Mouse (Mus musculus) heart, postnatal 0 days (tissue): ENCODE measurements around the gene AY358078. TPM values are rescaled to one million over a fixed set of nuclear protein-coding genes. Genes with fewer than 3 reads are reported as not detected.
"Not testable (repeated sequence)": the region's sequence is repeated elsewhere in the genome, so short reads cannot be mapped to it uniquely, and the experiment has no call there.

ENCODE experiments used
- ATAC-seq: fragments of 200-750 bp; cut with Nextera tagmentation; 2 replicates; pipeline ENCODE4 v1.8.0; 2017; ENCODE audit warnings: low read depth, moderate number of reproducible peaks, moderate library complexity; ENCODE audit not compliant: insufficient read depth
- DNase-seq: peaks from one replicate; pipeline ENCODE4 v3.0.0-alpha.2; 2016; ENCODE audit warnings: low spot score
- H3K27ac ChIP-seq: fragments of 300-500 bp; sonication (generic); 2 replicates; pipeline ENCODE4 v1.5.1; 2014; ENCODE audit warnings: low read depth, mild to moderate bottlenecking
- H3K27me3 ChIP-seq: fragments of 300-500 bp; sonication (generic); 2 replicates; pipeline ENCODE4 v1.6.1; 2014; ENCODE audit warnings: low read length, mixed read lengths; ENCODE audit not compliant: control insufficient read depth, insufficient read depth
- H3K36me3 ChIP-seq: fragments of 300-500 bp; sonication (generic); replicated peaks from 2 replicates; pipeline ENCODE4 v1.6.1; 2014; ENCODE audit warnings: low read length, mixed read lengths; ENCODE audit not compliant: control insufficient read depth, insufficient read depth
- H3K4me1 ChIP-seq: fragments of 300-500 bp; sonication (generic); 2 replicates; pipeline ENCODE4 v1.6.1; 2014; ENCODE audit warnings: antibody characterized with exemption; ENCODE audit not compliant: control insufficient read depth, insufficient read depth
- H3K4me2 ChIP-seq: fragments of 300-500 bp; sonication (generic); 2 replicates; pipeline ENCODE4 v1.6.1; 2014; ENCODE audit warnings: low read depth, mild to moderate bottlenecking, low read length, moderate library complexity
- H3K4me3 ChIP-seq: fragments of 300-500 bp; sonication (generic); 2 replicates; pipeline ENCODE4 v1.5.1; 2014; ENCODE audit warnings: low read depth, low read length
- H3K9ac ChIP-seq: fragments of 300-500 bp; sonication (generic); replicated peaks from 2 replicates; pipeline ENCODE4 v1.6.1; 2014; ENCODE audit warnings: low read depth, low read length, mixed read lengths
- H3K9me3 ChIP-seq: fragments of 300-500 bp; sonication (generic); replicated peaks from 2 replicates; pipeline ENCODE4 v1.6.1; 2016; ENCODE audit warnings: low read length; ENCODE audit not compliant: control insufficient read depth
- CTCF ChIP-seq: IDR thresholded peaks from 2 replicates; pipeline ENCODE4 v1.5.1; 2016; ENCODE audit warnings: antibody characterized with exemption, control low read depth, low read depth
- EP300 ChIP-seq: IDR thresholded peaks from 2 replicates; pipeline ENCODE4 v1.6.1; 2016; ENCODE audit warnings: antibody characterized with exemption, low read depth
- WGBS: fragments of 180-500 bp; shearing (Covaris S2); extraction: QIAGEN DNeasy Blood & Tissue Kit; methylation state at CpG from one replicate; pipeline ENCODE4 v1.1.7; 2014; 5-methylcytosine and 5-hydroxymethylcytosine counted together
- polyA plus RNA-seq: library from polyadenylated mRNA; unstranded; fragments of >200 nt; fragmentation: Nextera tagmentation; extraction: Ambion mirVana; gene quantifications from 2 replicates; pipeline ENCODE4 v1.2.1, GENCODE M21; 2015
- total RNA-seq: library from RNA; depleted of rRNA; stranded (reverse); fragments of >200 nt; gene quantifications from 2 replicates; pipeline ENCODE4 v1.2.3, GENCODE M21; 2014; ENCODE audit warnings: low replicate concordance; rRNA removed

Gene AY358078
- total RNA-seq, result not detected in 2 replicates
- polyA plus RNA-seq, result not detected in 2 replicates

GRCm38 (mm10) chr14:51799746-51800145 is at the start of gene AY358078:
AY358078 (plus strand) TSS chr14:51800046.
- Histone ChIP-seq H3K27ac (no peak within 1 kb of the TSS), H3K27me3 (no peaks in the 10 kb centered on the region), H3K9me3 (no peaks in the 10 kb centered on the region), H3K36me3 (no peaks in the 10 kb centered on the region), H3K9ac (no peak within 1 kb of the TSS), H3K4me1 (no peaks in the 10 kb centered on the region), H3K4me2 (no peak within 1 kb of the TSS), H3K4me3 (no peak within 1 kb of the TSS)
- ATAC-seq (no peak), DNase-seq (no peak)
- TF ChIP-seq CTCF, result no peak
- TF ChIP-seq EP300, result no peak
- 74% methylated on average over 2 of the region's 2 CpGs for WGBS

GRCm38 (mm10) chr14:51755944-51756343 is 43.9 kb upstream of the AY358078 start:
- 77% methylated on average over 2 of the region's 2 CpGs for WGBS
- ATAC-seq, result no peak

DNA sequence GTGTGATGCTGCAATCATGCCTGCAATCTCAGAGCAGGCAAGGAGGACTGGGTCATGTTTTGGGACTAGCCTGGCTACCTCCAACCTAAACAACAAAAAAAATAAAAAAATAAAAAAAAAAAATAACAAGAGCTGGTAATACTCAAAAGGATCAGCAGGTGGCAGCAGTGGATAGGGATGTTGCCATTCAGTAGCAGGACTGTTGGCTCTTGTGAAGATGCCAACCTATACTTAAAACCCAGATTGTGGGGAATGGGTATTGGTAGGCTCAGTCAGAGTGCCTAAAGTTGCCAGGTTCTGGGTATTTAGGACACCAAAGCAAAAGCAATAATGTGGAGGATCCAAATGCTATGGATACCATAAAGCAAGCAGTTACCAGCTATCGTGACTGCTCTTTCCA is 28.5 kb upstream of the AY358078 start:
- peak; percentile 53 for TF ChIP-seq CTCF
- ATAC-seq, result not testable (repeated sequence)
- peak; percentile 6 for DNase-seq

More at GRCm38 (mm10) chr14:51755944-51756343, 43.9 kb upstream of the AY358078 start:
- Histone ChIP-seq H3K27me3 (no peaks in the 10 kb centered on the region), H3K9ac (no peak overlapping the region), H3K4me1 (no peaks in the 10 kb centered on the region), H3K9me3 (no peaks in the 10 kb centered on the region), H3K36me3 (no peaks in the 10 kb centered on the region), H3K4me3 (no peak overlapping the region), H3K27ac (no peak overlapping the region), H3K4me2 (no peak overlapping the region)
- no peak for TF ChIP-seq CTCF
- no peak for DNase-seq

DNA sequence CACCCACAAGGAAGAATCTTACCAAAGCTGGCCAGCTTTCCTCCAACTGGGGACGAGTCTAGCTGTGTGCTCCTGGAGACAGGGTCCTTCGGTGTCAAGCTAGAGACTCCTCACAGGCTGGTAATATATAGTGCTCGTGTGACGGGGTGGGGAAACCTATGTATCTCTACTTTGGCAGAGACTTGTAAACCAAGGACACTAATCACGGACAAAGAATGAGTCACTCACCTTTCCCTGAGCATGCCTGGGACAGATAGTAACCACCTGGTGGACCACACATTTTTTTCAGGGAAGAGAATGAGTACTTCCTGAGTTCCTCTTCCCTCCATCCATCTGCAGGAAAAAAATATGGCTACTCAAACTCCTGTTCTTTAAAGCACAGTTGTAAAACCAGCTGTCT is 26.4 kb upstream of the AY358078 start, which contains the start of gene Ang4:
Gene Ang4 (minus strand): TSS at position 101 of the 400 bp plus-strand sequence.
- DNase-seq (no peak), ATAC-seq (no peak)
- Histone ChIP-seq H3K36me3 (no peaks in the 10 kb centered on the region), H3K4me2 (no peak within 1 kb of the TSS), H3K9ac (no peak within 1 kb of the TSS), H3K4me1 (no peaks in the 10 kb centered on the region), H3K4me3 (no peak within 1 kb of the TSS), H3K27me3 (no peaks in the 10 kb centered on the region), H3K9me3 (no peaks in the 10 kb centered on the region), H3K27ac (no peak within 1 kb of the TSS)
- WGBS, result 62% methylated on average over 5 of the region's 5 CpGs
- TF ChIP-seq EP300 (no peak), CTCF (no peak)

More for the DNA sequence above, 28.5 kb upstream of the AY358078 start:
- not testable (repeated sequence) for H3K9me3 ChIP-seq, H3K9ac ChIP-seq, H3K4me1 ChIP-seq, H3K4me2 ChIP-seq, H3K36me3 ChIP-seq, H3K4me3 ChIP-seq, H3K27me3 ChIP-seq, H3K27ac ChIP-seq
- WGBS, result 71% methylated on average over 1 of the region's 1 CpGs

GRCm38 (mm10) chr14:51777791-51778190 is 22.1 kb upstream of the AY358078 start:
- Histone ChIP-seq H3K27me3 (no peaks in the 10 kb centered on the region), H3K4me3 (no peak overlapping the region), H3K9me3 (no peaks in the 10 kb centered on the region), H3K27ac (no peak overlapping the region), H3K4me2 (no peak overlapping the region), H3K4me1 (no peaks in the 10 kb centered on the region), H3K36me3 (no peaks in the 10 kb centered on the region), H3K9ac (no peak overlapping the region)
- ATAC-seq (no peak), DNase-seq (no peak)
- 88% methylated on average over 1 of the region's 1 CpGs for WGBS
- TF ChIP-seq CTCF (no peak), EP300 (no peak)

- Histone ChIP-seq H3K9ac (no peak overlapping the region), H3K4me1 (no peaks in the 10 kb centered on the region), H3K4me3 (no peak overlapping the region), H3K9me3 (no peaks in the 10 kb centered on the region), H3K4me2 (no peak overlapping the region), H3K36me3 (no peaks in the 10 kb centered on the region), H3K27me3 (no peaks in the 10 kb centered on the region), H3K27ac (no peak overlapping the region)
- ATAC-seq (no peak), DNase-seq (no peak)
- WGBS, result 57% methylated on average over 4 of the region's 4 CpGs
- no peak for TF ChIP-seq EP300
Observed at GRCm38 (mm10) chr14:51778865-51779481, 20.9 kb upstream of the AY358078 start.
